Mouse (Mus musculus): ENCODE measurements around the gene Rpn2.

The Rpn2 gene

DNA sequence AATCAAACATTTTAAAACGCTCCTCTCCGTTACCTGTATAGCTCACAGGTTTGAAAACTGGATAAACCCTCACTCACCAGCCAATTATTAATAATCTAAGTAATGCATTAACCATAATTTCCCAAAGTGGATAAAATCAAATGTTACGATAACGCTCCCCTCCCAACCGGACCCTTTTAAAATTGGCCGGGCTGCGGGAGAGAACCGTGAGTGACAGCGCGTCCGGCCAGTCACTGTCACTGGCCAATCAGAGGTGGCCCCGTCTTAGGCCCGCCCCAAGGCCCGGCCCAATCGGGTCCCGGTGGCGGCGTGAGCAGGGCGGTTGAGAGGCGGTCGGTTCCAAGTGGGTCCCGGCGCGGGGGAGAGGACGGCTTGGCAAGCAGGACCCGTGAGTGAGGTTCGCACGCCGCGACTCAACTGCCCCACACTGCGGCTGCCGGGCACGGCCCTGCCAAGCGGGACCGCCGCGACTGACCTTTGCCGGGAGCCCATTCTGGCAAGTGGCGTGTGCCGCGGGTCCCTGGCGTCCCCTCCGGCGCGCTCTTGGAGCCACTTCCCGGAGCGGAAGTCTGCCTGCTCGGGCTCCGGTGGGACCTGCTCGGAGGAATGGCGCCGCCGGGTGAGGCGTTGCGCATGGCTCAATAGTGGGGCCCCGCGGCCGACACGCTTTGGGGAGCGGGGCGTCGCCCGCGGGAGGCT is at the start of gene Rpn2:
TSS of gene Rpn2 (plus strand) at position 301 of the 699 bp plus-strand sequence.
- peak; percentile 94 for DNase-seq (ENCODE audit: low spot score)

DNA sequence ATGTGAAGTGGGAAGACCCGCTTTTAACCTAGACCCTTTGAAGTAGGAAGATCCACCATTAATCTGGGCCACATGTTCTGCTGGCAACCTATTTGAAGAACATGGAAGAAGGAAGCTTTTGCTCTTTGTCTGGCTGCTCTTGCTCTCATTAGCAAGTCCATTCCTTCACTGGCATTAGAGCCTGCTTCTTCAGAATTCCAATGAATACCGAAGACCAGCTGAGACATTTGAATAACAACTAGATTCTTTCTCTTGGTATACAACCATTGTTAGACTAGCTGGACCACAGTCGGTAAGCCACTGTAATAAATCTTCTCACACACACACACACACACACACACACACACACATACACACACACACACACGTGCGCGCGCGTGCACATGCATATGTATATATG is 42.9 kb upstream of the Rpn2 start:
- DNase-seq (ENCODE audit: low spot score) = no peak

- no peak for DNase-seq (ENCODE audit: low spot score)
Observed at GRCm38 (mm10) chr2:157245001-157245400, 33.8 kb upstream of the Rpn2 start.

DNA sequence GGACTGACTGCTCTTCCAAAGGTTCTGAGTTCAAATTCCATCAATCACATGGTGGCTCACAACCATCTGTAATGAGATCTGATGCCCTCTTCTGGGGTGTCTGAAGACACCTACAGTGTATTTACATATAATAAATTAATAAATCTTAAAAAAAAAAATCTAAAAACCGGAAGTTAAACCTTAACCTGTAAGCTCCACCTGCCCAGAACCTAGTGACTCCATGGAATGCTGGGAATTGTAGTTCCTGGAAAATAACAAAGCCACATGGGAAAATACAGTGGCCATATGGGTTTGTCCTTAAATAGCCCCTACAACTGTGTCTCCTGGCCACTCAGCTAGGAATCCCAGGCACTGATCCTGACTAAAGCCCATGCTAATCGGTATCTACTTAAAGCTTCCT is 33.2 kb upstream of the Rpn2 start:
- DNase-seq (ENCODE audit: low spot score) = no peak

DNA sequence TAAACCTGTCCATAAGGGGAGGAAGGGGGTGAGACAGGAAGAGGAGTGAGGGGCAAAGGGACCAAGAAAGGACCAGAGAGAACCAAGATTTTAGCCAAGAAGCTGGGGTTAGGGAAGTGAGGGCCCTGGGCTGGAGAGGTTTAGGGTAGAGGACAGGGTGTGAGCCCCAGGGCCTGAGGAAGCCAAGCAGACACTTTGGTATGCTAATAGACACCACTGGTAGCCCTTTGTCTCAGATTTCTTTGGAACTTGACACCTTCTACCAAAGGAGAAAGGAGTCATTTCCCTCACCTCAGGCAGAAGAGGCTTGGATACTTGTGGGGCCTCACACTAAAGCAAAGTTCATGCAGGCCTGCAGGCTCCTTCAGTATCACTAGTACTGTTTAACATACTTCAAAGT is 30.7 kb upstream of the Rpn2 start:
- DNase-seq (ENCODE audit: low spot score) = no peak

DNA sequence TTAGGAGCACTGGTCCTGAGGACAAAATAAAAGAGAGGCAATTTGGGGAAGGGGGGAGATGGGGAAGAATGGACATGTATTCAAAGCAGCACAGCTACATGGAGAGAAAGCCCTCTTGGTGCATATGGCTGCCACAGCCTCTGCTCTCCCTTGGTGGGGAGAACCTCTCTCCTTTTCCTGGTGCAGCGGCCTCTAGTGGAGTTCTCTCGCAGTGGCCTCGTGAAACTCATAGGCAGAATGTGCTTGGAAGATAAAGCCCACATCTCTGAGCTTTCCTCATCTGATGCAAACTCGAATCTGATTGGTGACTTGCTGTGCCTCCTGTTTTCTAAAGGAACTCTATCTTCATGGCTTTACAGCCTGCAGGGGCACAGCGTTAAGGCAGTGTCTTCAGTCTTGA is 19.1 kb upstream of the Rpn2 start:
- peak; percentile 52 for DNase-seq (ENCODE audit: low spot score)

- no peak for DNase-seq (ENCODE audit: low spot score)
Observed at GRCm38 (mm10) chr2:157261930-157262329, 16.9 kb upstream of the Rpn2 start.

DNA sequence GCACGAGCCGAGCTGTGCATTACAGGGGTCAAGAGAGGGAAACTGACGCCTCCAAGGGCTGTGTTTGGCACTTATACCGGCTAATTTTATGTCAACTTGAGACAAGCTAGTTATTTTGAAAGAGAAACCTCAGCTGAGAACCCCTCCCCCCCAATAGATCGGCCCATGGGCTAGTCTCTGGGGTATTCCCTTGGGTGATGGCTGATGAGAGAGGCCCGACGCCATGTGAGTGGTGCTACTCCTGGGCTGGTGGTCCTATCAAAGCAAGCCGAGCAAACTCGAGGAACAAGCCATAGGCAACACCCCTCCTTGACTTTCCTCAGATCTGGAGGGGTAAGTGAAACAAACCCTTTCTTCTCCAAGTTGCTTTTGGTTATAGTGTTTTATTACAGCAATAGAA is 16.3 kb upstream of the Rpn2 start:
- no peak for DNase-seq (ENCODE audit: low spot score)

GRCm38 (mm10) chr2:157263101-157263500 is 15.7 kb upstream of the Rpn2 start:
- DNase-seq (ENCODE audit: low spot score) = no peak

GRCm38 (mm10) chr2:157263832-157264231 is 15.0 kb upstream of the Rpn2 start:
- no peak for DNase-seq (ENCODE audit: low spot score)

DNA sequence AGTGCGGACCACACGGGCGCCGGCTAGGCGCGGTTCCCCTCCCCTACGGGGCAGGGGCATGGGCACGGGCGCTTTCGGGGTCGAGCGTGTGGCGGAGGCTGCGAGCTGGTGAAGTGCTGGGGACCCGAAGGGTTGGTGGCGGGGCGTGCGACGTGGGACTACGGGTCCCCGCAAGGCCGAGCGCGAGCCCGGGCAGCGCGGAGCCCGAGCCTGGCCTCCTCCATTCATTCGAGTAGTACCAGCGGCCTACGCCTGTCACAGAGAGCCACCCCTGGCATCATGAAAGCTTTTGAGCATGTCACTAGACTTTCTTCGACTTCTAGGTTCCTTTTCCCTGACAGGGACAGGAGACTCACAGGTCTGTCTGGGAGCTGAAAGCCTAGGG is 591 bp downstream of the Rpn2 start, which contains the start of gene Mroh8:
TSS of gene Mroh8 (minus strand) at position 134 of the 385 bp plus-strand sequence.
- DNase-seq (ENCODE audit: low spot score) = no peak

GRCm38 (mm10) chr2:157283321-157283720 is 4.5 kb downstream of the Rpn2 start:
- no peak for DNase-seq (ENCODE audit: low spot score)

GRCm38 (mm10) chr2:157287542-157287941 is 8.7 kb downstream of the Rpn2 start:
- peak; percentile 30 for DNase-seq (ENCODE audit: low spot score)

GRCm38 (mm10) chr2:157288996-157289395 is 10.2 kb downstream of the Rpn2 start:
- no peak for DNase-seq (ENCODE audit: low spot score)

DNA sequence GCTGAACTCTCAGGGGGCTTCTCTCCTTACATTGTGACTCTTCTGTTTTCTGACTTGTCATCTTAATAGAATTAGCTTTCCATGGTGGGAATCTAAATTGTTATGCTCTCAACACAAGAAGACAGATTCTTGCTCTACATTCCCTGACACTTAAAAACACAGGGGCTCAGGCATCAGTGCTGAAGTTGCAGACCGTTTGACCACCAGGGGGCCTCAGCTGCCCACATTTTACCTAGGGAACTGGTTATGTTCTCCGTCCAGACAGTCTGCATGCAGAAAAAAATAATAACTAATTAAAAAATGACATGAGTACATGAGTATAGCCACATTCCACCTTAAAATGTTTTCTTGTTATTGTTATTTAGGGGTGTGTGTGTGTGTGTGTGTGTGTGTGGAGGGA is 13.3 kb downstream of the Rpn2 start:
- peak; percentile 68 for DNase-seq (ENCODE audit: low spot score)

GRCm38 (mm10) chr2:157296105-157296689 is 17.4 kb downstream of the Rpn2 start:
- DNase-seq (ENCODE audit: low spot score) = no peak

GRCm38 (mm10) chr2:157300051-157300450 is 21.2 kb downstream of the Rpn2 start:
- no peak for DNase-seq (ENCODE audit: low spot score)

- DNase-seq (ENCODE audit: low spot score) = no peak
Observed at GRCm38 (mm10) chr2:157303096-157303495, 24.3 kb downstream of the Rpn2 start.

DNA sequence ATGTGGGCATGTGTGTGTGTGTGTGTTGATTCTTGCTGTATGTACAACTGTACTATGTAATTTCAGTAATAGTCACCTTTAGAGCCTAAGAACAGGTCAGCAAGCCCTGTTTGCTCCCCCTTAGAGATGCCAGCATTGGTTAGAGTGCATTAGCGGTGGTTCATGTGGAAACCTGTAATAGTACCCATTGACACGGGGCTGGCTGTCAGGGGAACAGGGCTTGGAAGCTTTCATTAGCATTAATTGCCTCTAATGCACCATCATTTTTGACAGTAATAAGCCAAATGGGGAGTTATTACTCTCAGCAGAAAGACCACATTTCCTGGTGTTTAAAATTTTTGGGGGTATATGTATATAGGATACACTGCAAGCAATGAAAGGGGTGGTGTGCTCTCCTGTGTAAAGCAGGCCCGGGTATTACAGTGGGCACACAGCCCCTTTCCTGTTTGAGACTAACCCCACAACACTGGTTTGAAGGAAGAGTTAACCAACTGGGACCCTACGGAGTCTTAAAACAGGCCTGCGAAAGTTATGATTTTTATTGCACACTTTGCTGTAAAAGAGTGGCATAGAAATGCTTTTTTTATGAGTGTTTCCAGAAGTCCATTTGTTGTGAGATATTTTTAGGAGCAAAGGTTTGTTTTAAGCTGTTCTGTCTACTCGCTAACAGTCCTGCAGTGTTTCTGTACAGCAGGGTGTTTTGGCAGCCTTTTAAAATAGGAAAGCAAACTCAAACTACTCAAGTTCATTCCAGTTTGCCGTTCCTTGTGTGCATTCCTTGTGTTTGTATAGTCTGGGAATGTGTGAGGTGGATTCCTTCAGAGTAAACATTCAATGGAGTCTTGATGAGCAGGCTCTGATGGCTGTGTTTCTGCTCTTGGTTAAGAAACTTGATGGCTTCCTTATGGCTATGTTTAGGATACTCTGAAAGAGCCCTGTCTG is 27.5 kb downstream of the Rpn2 start:
- no peak for DNase-seq (ENCODE audit: low spot score)

GRCm38 (mm10) chr2:157307715-157308265 is 29.0 kb downstream of the Rpn2 start:
- no peak for DNase-seq (ENCODE audit: low spot score)

GRCm38 (mm10) chr2:157308273-157308917 is 29.6 kb downstream of the Rpn2 start:
- DNase-seq (ENCODE audit: low spot score) = no peak

GRCm38 (mm10) chr2:157309611-157310010 is 30.8 kb downstream of the Rpn2 start:
- DNase-seq (ENCODE audit: low spot score) = no peak

All from urinary bladder, postnatal 25 days (tissue).